Mouse (Mus musculus) heart, postnatal 4 days (tissue): ENCODE data around the gene Ppp2r3a. TPM values are rescaled to one million over a fixed set of nuclear protein-coding genes. Genes with fewer than 3 reads are reported as not detected.

Experiments used
- DNase-seq: peaks from one replicate; pipeline ENCODE4 v3.0.0; 2021
- total RNA-seq, 2 experiments: library from RNA; stranded (reverse); gene quantifications; 2 replicates each; pipeline ENCODE4 v1.2.3; 2021

Gene Ppp2r3a
- total RNA-seq, result 100 to 1,000 TPM; 179 to 189 TPM

DNA sequence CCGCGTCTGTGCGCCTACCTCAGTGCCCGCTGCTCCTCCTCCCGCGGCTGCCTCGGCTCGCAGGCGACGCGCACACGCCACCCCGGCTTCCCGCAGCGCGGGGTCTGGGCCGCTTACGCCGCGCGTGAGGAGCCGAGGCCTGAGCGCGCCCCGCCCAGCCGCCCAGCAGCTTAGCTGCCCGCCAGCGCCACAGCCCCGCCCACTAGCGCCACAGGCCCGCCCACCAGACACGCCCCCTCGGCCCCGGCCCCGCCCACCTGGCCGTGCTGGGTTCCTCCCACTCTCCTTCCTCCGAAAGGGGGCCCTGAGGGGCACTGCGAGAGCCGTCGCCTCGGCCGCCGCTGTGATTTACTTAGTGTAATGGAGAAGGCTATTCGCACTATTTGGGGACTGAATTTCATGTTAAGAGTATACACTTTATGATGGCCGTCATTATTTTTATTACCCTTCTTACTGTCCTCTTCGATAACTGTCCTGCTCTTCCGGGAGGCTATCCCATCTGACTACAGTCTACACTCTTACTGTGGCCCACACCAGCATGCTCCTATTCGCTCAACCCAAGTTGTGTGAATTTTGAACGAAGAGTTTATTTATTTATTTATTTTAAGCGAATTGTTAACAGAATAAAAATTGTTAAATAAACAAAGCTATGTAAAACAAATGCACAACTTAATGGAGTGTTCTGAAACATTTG is at the start of gene Ppp2r3a:
TSS of gene Ppp2r3a (minus strand) at position 152 of the 694 bp plus-strand sequence.
- DNase-seq, result peak; percentile 100

DNA sequence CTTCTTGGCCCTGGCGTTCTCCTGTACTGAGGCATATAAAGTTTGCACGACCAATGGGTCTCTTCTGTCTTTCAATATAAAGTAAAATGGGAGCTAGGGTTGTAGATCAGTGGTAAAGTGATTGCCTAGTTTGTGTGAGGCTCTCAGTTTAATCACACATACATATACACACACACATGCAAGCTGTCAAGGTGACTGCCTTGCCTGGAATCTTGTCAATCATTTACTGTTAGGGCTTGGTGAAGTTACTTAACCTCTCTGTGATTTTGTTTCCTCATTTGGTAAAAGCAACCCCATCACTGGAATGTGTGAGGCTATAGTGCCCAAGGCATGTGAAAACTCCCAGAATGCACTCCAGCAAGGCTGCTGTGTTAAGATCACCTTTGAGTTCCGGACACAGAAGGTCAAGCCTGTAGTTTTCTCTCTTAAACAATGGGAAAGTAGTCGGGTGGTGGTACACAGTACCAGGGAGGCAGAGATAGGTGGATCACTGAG is 48.9 kb upstream of the Ppp2r3a start:
- no peak for DNase-seq

DNA sequence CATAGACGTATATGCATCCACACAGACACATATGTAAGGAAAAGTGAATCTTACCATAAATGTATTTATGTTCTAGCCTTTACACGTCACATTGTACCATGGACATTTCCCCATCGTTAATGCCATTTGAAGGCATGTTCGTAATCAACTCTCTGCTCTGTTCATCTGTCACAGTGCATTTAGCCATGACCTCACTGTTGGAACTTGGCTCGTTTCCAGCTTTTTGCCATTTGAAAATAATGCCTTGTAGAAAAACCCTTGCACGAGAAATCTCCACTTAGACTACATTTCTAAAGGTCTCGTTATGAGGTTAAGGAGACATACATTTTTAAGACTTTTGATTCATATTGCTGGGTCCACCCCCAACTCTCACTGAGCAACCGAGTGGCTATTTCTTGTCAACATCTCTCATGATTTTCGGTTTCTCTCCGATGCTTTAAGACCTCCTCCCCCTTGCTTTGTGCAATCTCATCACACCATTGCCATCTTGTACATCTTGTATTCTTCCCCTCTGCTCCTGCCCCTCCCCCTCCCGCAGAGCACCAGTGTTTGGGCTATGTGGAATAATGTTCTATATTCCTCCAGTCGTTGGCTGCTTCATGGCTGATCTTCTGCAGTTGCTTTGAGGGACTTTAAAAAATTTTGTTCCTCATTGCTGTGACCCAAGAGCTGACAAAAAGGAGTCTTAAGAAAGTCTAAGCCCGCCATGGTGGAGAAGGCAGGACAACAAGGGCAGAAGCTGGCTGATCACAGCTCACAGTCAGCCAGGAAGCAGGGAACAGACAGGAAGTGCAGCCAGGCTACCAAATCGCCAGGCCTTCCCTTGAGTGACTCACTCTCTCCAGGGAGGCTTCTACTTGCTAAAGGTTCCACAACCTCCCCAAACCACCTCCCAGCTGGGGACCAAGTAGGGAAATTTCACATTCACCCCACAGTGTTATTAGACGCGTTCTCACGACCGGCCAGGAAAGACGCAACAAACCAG is 40.4 kb upstream of the Ppp2r3a start:
- peak; percentile 60 for DNase-seq

DNA sequence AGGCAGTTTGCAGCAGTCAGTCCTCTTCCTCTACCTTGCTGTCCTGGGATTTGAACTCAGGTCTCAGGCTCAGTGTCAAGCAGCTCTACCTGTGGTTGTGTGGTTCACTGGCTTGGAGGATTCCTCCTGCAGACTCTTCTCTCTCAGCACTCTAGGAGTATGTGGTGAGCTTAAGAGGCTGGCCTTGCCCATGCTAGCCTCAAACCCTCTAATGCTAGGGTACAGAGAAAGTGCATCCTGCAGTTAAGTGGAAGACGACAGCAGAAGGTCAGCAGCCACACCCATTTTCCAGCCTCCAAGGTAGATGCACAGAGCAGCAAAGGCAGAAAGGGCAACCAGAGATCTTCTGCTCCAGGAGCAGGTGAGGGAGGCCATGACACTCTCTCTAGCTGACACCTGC is 39.3 kb upstream of the Ppp2r3a start:
- DNase-seq, result no peak

DNA sequence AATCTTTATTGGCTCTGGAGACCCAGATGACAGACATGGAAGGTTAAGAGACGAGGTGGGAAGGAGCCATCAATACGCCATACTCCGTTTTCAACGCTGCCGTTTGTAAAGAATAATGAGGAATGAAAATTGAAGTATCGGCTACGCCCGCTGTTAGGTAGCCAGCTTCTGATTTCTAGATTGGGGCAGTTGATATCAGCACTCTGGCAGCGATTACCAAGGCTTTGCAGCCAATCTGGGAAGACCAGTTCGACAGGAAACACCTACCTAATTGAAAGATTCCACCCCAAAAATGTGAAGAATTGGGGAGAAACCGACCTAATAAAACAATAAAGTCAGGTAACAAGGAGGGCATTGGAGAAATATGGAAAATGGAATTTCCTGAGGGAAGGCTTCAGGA is 38.2 kb upstream of the Ppp2r3a start:
- DNase-seq, result no peak

DNA sequence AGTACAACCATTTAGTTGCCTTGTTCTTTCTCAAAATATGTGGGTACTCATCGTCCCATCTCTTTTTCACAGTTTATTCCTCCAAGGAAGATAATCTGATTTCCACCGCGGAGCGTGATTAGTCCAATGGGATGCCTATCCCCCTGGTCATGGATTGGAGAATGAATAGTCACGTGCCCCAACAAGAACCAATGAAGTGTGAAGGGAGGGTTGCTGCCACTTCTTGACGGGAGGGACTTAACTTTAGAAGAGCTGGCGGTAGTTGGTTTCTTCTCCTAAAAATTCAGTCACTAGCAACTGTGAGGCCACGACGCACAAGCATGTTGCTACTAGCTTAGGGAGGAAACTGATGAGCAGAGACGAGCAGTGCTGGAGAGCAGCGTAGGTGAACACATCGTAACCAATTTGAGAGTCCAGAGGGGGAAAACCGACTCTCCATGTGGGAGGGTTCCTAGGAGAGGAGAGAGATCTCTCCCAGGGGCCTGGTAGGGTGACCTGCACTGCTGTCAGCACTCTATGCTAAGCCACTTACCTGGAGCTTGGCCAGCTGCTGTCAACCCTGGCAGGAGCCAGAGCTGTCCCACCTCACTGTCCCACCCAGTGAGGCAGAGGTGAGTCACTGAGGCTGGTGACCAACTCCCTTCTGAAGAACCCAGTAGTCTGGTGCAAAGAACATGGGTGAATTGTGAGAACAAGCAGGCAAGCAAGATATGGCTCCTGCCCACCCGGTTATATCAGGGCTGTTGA is 37.5 kb upstream of the Ppp2r3a start:
- DNase-seq, result peak; percentile 15

DNA sequence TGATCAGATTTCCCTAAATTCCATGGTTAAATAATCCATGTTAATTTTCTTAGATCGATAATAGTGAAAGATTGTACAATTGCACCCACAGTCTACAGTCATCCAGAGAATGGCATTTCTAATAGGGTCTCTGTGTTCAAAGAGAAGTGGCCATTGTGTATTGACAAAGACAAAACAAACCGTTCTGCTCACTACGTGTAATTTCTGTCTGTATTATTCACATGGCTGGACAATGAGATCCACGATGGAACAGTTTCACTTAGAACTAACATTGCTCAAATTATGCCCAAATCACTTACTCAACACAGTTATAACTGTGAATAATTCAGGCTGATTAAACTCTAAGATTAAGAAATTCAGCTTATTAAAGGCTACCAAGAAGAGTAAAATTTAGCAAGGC is 35.2 kb upstream of the Ppp2r3a start:
- no peak for DNase-seq

DNA sequence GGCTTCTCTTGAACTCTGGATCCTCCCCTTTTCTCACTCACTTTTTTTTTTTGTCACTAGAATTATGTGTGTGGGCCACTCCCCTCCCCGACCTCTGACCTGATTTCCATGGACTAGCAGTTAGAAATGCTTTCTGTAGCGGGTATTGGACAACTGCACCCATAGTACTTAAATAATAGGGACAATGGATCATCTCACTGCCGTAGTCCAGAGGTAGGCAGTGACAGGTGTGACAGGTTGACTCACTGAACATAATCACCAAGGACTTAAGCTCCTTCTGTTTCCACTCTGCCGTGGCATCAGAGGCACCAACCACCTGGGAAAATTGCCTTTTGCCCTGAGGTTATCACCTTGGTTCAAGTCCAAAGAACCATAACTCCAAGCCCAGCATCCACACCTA is 32.5 kb upstream of the Ppp2r3a start:
- no peak for DNase-seq

DNA sequence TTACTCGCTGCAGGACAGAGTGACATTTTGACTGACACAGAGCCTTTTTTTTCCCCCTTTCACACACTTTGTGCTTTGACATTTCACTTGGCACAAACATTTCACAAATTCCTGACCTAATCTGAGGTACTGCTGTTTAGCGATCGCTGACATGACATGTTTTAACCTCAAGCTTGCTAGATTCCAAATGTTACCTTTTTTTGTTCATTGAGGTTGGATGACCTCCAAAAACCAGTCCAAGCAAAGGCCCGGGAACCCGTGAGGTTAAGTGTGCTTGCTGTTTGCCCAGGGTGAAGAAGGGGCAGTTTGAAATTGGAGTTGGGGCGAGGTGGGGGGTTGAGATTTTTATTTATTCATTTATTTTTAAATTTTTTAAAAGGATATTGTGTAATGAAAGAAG is 31.1 kb upstream of the Ppp2r3a start:
- no peak for DNase-seq

DNA sequence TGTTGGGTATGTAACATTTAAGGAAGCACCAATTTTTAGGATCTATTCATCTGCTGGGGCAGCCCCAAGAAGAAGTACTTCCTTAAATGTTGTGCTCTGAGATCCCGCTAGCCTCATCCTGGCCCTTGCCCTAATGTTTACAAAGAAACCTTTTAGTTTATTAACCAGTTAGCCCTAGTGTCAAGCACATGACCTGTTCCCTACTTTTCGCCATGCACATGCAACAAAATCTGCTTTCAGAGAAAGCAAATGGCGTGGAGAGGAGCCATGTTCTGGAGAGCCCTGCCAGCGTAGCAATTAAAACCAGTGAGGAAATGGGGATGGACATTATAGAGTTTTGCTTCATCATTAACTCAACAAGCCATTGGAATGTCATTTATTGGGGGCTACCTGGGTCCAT is 30.3 kb upstream of the Ppp2r3a start:
- no peak for DNase-seq

DNA sequence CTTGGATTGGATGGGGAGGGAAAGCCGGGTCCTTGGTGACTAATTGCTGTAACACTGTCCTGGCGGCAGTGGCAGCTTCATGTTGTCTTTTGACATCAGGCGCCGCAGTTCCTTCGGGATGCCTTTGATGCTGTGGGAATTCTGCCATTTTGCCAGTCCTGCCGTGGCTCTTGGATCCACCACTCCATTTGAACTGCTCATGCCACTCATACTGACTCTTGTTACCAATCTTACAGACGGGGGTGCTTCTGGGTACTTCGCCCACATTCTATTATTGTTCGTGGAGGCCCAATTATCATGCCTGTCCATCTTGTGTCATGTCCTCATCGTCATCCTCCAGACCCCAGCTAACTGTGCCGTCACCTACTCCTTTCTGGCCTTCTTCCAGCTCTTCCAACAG is 29.7 kb upstream of the Ppp2r3a start:
- no peak for DNase-seq

DNA sequence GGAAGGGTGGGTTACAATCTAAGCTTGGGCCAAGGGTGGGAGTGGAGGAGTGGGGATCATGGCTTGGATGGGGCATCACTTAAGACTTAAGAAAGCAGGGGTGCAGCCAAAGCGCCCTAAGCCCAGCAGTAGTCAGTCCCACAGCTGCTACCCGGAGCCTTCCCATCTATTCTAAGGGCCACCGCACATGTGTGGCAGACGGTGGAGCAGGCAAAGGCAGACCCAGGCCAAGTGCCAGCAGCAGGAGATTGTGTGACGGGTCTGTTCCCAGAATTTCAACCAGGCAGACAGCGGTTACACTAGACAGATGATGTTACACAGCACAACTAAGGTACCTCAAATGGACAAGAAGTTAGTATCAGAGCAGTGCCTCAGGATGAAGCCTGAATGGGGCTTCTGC is 29.3 kb upstream of the Ppp2r3a start:
- DNase-seq, result peak; percentile 37

DNA sequence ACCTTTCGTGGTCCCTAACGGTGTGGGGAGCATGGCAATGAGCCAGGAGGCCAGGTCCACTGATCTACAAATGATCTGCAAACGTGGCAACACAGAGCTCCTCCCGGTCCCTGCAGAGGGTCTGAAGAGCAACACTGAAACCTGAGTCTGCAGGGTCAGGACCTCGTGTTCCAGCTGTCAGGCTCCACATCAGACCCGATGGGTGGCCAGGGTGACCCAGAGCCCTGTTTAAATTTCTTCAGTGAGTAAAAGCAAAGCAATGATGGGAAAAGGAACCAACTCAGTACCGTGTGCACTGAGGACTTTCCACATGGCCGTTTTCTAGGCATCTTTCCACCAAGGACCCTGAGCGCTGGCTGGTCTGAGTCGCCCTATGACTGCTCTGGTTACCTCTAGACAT is 28.6 kb upstream of the Ppp2r3a start:
- DNase-seq, result no peak

DNA sequence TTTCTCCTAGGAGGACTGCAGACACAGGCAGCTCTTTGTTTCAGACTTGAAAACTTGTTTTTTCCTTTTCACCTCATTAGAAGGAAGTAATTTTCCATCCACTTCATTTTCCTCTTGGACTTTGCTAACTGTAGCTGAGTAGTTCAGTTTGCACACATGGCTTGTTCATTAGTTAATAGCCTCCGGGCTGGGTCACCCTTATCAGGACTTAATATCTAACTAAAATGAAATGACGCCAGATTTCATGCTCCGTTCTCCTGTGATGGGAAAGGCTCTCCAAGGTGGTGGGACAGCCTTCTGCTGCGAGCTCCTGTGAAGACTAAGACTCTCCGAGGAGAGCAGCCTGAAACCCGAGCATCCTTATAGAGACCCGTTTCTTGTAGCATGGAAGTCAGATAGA is 21.1 kb upstream of the Ppp2r3a start:
- no peak for DNase-seq

DNA sequence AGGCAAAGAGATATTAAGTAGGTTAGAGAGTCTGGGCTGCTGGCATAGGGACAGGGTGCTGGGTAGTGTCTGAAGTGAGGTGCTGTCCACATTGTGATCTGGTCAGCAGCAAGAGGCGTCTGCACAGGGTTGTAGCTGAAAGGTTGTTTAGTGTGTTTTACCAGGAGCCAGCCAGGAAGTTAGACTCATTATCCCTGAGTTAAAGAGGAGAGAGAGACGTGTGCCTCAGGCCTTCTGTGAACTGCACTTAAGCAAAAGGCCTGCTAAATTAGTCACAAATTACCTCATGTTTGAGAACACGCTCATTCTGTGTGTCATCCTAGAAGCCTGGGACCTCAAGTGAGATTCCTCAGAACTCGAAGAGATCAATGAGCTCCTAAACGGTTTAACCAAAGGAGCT is 18.4 kb upstream of the Ppp2r3a start:
- DNase-seq, result no peak

DNA sequence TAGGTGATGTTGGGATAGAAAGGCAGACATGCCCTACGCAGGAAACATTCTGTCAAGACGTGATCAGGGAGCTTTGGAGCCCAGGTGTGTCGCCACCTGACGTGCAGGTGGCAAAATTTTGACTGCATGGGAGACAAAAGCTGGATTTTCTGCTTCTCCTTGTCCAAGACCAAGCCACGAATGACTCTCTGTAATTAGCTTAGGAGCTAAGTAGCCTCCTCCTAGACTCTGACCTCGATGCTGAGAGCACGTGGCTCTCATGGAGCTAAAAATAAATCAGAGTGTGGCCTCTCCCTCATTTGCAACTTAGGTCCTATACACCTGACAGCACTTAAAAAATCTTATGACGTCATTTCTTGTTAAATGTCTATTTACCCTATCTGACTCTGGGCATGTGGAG is 14.4 kb upstream of the Ppp2r3a start:
- DNase-seq, result no peak

DNA sequence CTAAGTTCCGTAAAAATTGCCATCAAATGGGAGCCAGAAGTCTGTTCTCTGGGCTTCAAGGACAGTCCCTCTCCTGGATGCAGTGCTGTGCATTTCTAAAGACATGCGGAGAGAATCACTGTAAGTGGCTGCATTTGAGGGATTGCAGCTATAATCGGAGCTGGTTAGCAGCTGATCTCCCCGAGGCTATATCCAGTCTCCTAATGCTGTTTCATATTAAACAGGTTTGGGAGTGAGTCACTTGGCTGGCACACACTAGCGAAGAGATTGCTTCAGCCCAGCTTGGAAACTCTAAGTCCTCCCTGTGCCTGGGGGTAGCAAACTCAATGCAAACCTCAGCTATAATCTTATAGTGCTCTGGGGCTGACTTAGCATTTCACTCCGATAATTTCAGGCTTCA is 14.0 kb upstream of the Ppp2r3a start:
- no peak for DNase-seq

DNA sequence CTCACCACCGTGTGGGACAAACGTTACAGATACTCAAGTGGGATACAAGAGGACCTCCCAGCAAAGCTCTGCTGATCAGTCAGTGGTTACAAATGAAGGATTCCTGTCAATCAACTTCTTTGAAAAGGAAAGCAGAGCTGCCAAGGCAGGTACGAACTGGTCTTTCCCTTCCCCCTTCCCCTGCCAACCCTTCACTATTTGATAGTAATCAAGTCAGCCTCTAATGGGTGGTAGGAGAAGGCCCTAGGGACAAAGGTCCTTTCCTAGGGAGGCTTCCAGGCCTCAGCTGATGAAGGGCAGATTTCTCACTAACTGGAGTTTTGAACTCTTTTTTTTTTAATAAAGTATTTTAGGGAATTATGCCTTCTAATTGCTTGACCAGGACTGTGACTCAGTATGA is 11.2 kb upstream of the Ppp2r3a start:
- DNase-seq, result no peak

DNA sequence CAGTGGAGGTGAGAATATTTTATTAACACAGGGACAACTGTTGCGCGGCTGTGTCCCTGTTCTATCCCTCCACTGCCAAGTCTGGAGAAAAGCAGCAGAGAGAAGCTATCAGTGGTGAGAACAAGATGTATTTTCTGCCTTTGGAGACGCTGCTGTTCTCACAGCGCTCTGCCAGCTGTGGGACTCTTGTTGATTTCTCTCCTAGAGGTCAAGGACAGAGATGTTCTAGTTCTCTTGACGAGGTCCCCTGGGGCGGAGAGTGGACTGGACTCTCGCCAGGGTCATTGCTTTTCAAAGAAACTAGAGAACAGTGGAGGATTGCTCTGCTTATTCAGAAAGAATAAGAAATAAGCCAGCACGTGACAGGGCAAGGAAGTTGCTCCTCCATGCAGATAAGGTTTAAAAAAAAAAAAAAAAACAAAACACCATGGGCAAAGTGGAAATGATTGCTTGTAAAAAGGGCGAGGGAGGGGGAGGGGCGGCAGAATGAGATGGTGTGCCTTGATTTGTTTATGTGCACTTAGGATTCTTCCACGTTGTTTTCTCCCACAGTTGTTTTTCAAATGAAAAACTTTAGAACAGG is 10.5 kb upstream of the Ppp2r3a start:
- peak; percentile 75 for DNase-seq

DNA sequence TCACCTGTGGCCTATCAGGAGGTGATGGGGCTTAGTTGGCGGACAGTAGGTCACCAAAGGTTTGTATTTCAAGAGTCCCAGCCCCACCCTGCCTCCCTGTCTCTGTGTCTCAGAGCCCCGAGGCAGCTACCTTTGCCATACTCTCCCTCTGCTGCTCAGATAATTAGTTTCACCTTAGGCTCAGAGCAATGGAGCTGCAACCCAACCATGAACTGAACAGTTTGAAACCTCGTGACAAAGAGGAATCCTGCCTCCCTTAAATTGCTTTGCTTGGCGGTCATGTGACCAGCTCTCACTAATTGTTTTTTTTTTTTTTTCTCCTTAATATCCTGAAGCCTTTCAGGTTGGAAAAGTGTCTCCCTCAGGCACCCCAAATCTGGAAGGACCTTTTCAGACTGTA is 9.8 kb upstream of the Ppp2r3a start:
- DNase-seq, result no peak

DNA sequence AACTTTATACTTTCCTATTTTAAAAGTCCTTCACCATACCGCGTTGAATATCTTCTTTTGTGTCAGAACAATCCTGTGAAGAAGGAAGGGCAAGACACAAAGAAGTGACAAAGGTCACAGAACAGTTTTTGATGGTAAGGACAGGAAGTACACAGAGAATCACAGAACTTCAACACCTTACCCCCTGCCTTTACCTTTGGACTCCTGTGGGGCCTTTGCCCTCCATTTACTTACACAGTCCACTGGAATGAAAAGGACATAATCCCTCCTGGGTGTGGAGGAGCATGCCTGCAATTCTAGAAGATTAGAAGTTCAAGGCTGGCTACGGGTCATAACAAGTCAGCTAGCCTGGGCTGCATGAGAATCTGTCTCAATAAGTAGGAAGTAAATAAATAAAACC is 1.5 kb upstream of the Ppp2r3a start:
- no peak for DNase-seq

DNA sequence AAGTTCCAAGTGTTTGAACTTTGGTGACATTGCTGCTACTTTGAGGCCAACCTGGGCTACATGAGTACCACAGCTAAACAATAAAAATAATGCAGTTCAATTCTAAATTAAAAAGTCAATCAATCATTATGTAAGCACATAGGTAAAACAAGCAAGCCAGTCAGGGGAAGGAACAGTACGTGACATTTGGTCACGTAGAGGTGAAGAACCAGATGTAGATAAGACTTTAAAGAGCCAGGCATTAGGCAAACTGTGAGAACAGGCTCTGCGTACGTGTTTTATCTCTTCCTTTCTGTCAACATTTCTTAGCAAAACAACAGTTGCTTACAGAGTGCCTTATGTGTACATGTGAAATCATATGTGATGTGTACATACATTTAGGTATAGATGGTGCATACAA is 946 bp upstream of the Ppp2r3a start:
- DNase-seq, result no peak
